Mouse (Mus musculus) stomach, postnatal 0 days (tissue): ENCODE measurements around the gene Adgrf5. TPM values are rescaled to one million over a fixed set of nuclear protein-coding genes. Genes with fewer than 3 reads are reported as not detected.

Experiments
- ATAC-seq: fragments of 200-750 bp; cut with Nextera tagmentation; 2 replicates; pipeline ENCODE4 v1.8.0; 2017; ENCODE audit not compliant: low FRiP score, low TSS enrichment
- DNase-seq: peaks from one replicate; pipeline ENCODE4 v3.0.0-alpha.2; 2016; ENCODE audit warnings: low spot score
- H3K27ac ChIP-seq: fragments of 300-500 bp; sonication (generic); replicated peaks from 2 replicates; pipeline ENCODE4 v1.5.1; 2014; ENCODE audit warnings: mild to moderate bottlenecking, control low read depth
- H3K27me3 ChIP-seq: fragments of 300-500 bp; sonication (generic); 2 replicates; pipeline ENCODE4 v1.6.1; 2014; ENCODE audit warnings: low read length; ENCODE audit not compliant: control insufficient read depth, insufficient read depth
- H3K36me3 ChIP-seq: fragments of 300-500 bp; sonication (generic); 2 replicates; pipeline ENCODE4 v1.6.1; 2014; ENCODE audit warnings: low read length, mixed read lengths; ENCODE audit not compliant: control insufficient read depth, insufficient read depth
- H3K4me1 ChIP-seq: fragments of 300-500 bp; sonication (generic); replicated peaks from 2 replicates; pipeline ENCODE4 v1.6.1; 2014; ENCODE audit warnings: antibody characterized with exemption; ENCODE audit not compliant: control insufficient read depth, insufficient read depth
- H3K4me2 ChIP-seq: fragments of 300-500 bp; sonication (generic); replicated peaks from 2 replicates; pipeline ENCODE4 v1.6.1; 2014; ENCODE audit warnings: low read depth, mild to moderate bottlenecking, control low read depth, moderate library complexity
- H3K4me3 ChIP-seq: fragments of 300-500 bp; sonication (generic); 2 replicates; pipeline ENCODE4 v1.5.1; 2014; ENCODE audit warnings: low read depth, low read length, control low read depth
- H3K9ac ChIP-seq: fragments of 300-500 bp; sonication (generic); 2 replicates; pipeline ENCODE4 v1.6.1; 2014; ENCODE audit warnings: mild to moderate bottlenecking, low read length, control low read depth, mixed read lengths
- H3K9me3 ChIP-seq: fragments of 300-500 bp; sonication (generic); 2 replicates; pipeline ENCODE4 v1.6.1; 2016; ENCODE audit warnings: low read length; ENCODE audit not compliant: control insufficient read depth
- CTCF ChIP-seq: IDR thresholded peaks from 2 replicates; pipeline ENCODE4 v1.5.1; 2016; ENCODE audit warnings: antibody characterized with exemption, low read depth, mild to moderate bottlenecking, moderate library complexity
- EP300 ChIP-seq: optimal IDR thresholded peaks from 2 replicates; pipeline ENCODE3; 2016; ENCODE audit warnings: antibody characterized with exemption
- WGBS: fragments of 180-500 bp; shearing (Covaris S2); extraction: QIAGEN DNeasy Blood & Tissue Kit; methylation state at CpG from one replicate; pipeline ENCODE4 v1.1.7; 2014; 5-methylcytosine and 5-hydroxymethylcytosine counted together
- polyA plus RNA-seq: library from polyadenylated mRNA; unstranded; fragments of >200 nt; fragmentation: Nextera tagmentation; extraction: Ambion mirVana; gene quantifications from 2 replicates; pipeline ENCODE4 v1.2.1, GENCODE M21; 2015

Adgrf5 gene
- polyA plus RNA-seq, 1 experiment from 2014 or later: 3.6 TPM

DNA sequence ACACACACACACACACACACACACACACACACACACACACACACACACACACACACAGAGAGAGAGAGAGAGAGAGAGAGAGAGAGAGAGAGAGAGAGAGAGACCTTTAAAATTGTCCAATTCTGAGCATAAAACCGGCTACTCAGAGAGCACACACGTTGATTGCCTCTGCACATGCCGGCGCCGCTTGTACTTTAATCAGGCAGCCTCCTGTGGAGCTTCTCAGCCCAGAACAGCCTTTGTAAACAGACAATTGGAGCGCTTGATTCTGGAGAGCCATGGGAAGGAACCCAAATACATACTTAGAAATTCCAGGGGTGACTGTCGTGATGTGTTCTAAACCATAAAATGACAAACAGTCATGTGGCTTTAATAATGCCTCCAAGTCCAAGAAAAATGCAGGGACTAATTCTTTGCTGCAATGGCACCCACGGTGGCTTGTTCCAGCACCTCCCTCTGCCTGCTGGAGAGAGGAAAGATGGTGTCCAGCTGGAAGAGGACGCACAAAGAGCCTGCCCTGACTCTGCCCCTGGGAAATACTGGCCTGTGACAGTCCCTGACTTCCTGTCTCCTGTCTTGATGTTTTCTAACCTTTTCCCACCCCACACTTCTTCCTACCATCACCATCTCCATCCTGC lies 2.2 kb upstream of the Adgrf5 start:
- WGBS: 24% methylated on average over 9 of the region's 9 CpGs
- no peak for ATAC-seq

DNA sequence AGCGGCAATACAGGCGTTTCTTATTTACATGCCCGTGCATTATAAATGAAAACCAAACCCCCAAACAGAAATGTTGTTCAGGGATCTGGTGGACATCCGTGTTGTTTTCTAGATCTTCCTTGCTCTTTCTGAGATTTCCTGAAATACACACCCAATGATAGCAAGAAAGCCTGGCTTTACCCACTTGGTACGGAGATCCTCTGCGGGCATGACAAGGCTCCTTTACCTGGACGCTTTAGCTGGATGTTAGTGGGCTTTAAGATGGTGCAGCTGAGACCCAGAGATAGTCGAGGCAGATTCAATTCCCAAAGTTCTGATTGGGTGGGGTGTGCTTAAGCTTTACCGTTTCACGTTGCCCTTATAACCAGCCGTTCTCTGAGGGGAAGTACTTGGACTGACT lies 770 bp downstream of the Adgrf5 start:
- no peak overlapping the region for H3K9ac ChIP-seq
- TF ChIP-seq CTCF (no peak), EP300 (no peak)
- H3K4me1 ChIP-seq: no peaks in the 10 kb centered on the region
- WGBS: 70% methylated on average over 11 of the region's 11 CpGs
- DNase-seq (no peak), ATAC-seq (no peak)
- no peaks in the 10 kb centered on the region for H3K27me3 ChIP-seq
- H3K27ac ChIP-seq: no peak overlapping the region
- H3K9me3 ChIP-seq: no peaks in the 10 kb centered on the region
- no peaks in the 10 kb centered on the region for H3K36me3 ChIP-seq
- peak overlapping the region; percentile 24; the same call in 1 of the 2 replicates for H3K4me3 ChIP-seq
- H3K4me2 ChIP-seq: peak overlapping the region; percentile 14; the same call in 1 of the 2 replicates

More for the DNA sequence above, 2.2 kb upstream of the Adgrf5 start:
- Histone ChIP-seq H3K27ac (no peak overlapping the region), H3K4me1 (no peaks in the 10 kb centered on the region), H3K27me3 (no peaks in the 10 kb centered on the region), H3K4me2 (no peak overlapping the region), H3K9me3 (no peaks in the 10 kb centered on the region), H3K4me3 (no peak overlapping the region), H3K36me3 (no peaks in the 10 kb centered on the region), H3K9ac (no peak overlapping the region)
- DNase-seq: no peak
- TF ChIP-seq CTCF (no peak), EP300 (no peak)

DNA sequence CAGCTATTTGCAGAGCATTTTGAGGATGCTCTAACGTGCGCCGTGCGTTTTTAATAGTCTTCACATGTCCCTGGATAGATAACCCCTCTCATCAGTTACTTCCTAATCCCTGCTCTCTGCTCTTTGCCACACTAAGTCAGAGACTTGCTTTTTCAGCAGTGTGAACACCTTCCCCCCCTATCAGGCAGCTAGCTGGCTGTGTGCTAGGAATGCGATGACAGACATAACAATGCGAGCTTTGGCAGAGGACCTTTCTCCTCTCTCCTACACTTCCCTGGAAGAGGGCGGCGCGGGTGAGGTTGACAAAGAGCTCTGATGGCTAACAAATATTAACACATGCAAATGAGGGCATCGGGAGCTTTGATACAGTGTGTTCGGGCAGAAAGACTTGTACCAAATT lies 2.1 kb downstream of the Adgrf5 start:
- ATAC-seq: no peak
- no peak for TF ChIP-seq EP300
- TF ChIP-seq CTCF: no peak
- 45% methylated on average over 11 of the region's 11 CpGs for WGBS

DNA sequence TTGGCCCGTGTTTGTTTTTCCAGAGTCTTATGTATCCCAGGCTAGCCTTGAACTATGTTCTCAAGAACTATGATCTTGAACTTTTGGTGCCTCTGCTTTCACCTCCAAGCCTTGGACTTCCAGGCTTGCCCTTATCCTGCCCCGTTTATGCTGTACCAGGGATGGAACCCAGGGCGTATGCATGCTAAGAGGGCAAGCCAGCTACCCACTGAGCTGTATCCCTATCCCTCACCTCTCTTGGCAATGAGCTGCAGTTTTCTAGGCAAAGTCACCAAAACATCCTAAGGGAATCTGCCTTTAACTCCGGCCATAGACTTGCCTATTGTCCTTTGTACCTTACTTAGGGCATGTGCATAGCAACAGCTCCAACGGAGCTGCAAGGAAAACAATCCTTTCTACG lies 2.6 kb downstream of the Adgrf5 start:
- H3K4me3 ChIP-seq: no peak overlapping the region
- no peaks in the 10 kb centered on the region for H3K4me1 ChIP-seq
- H3K27me3 ChIP-seq: no peaks in the 10 kb centered on the region
- DNase-seq (no peak), ATAC-seq (no peak)
- WGBS: 58% methylated on average over 6 of the region's 6 CpGs
- TF ChIP-seq EP300 (no peak), CTCF (no peak)
- H3K27ac ChIP-seq: no peak overlapping the region
- no peaks in the 10 kb centered on the region for H3K9me3 ChIP-seq
- H3K36me3 ChIP-seq: no peaks in the 10 kb centered on the region
- H3K9ac ChIP-seq: no peak overlapping the region
- H3K4me2 ChIP-seq: no peak overlapping the region

More for the DNA sequence above, 2.1 kb downstream of the Adgrf5 start:
- Histone ChIP-seq H3K9me3 (no peaks in the 10 kb centered on the region), H3K27ac (no peak overlapping the region), H3K27me3 (no peaks in the 10 kb centered on the region), H3K4me2 (no peak overlapping the region), H3K9ac (no peak overlapping the region), H3K36me3 (no peaks in the 10 kb centered on the region), H3K4me3 (no peak overlapping the region), H3K4me1 (no peaks in the 10 kb centered on the region)
- DNase-seq: no peak

DNA sequence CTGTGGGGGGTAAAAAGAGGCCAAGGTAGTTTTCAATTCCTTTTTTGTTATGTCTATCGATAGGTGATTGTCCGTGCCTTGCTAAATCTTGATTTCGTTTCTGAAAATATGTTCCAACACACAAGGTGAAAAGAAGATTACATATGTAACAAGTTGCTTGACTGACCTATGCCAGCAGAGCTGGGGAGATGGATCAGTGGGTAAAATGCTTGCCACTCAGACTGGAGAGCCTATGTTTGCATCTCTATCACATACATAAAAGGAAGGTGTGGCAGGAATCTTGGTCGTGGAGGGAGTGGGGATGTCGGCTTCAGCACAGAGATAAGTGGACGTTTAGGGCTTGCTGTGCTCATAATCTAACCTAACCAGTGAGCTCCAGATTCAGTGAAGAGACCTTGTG lies 3.7 kb downstream of the Adgrf5 start:
- no peak for ATAC-seq

DNA sequence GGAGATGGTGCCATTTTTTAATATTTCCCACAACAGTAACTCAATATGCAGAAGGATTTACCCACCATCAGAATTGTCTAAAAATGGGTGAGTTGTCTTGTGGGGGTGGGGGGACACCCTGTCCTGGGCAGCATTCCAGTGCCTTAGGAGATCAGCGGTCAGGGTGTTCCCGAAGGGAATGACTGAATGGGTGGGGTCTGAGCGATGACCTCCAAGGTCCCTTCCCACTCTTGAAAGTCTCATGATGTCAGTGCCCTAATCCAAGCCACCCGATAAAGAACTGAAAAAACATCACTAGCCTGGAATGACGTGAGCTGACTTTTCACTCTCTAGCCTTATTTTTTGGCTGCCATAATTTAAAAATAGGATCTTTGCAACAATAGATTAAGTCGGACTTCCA lies 5.0 kb downstream of the Adgrf5 start:
- Histone ChIP-seq H3K4me1 (no peaks in the 10 kb centered on the region), H3K27me3 (no peaks in the 10 kb centered on the region), H3K9ac (no peak overlapping the region), H3K4me3 (no peak overlapping the region), H3K36me3 (no peaks in the 10 kb centered on the region), H3K4me2 (no peak overlapping the region), H3K27ac (no peak overlapping the region), H3K9me3 (no peaks in the 10 kb centered on the region)
- DNase-seq (no peak), ATAC-seq (no peak)
- WGBS: 72% methylated on average over 6 of the region's 6 CpGs
- TF ChIP-seq EP300: no peak
- no peak for TF ChIP-seq CTCF

More for the DNA sequence above, 3.7 kb downstream of the Adgrf5 start:
- no peaks in the 10 kb centered on the region for H3K27me3 ChIP-seq
- no peak overlapping the region for H3K9ac ChIP-seq
- H3K4me1 ChIP-seq: no peaks in the 10 kb centered on the region
- DNase-seq: no peak
- H3K4me2 ChIP-seq: no peak overlapping the region
- no peak overlapping the region for H3K4me3 ChIP-seq
- no peak for TF ChIP-seq CTCF
- TF ChIP-seq EP300: no peak
- no peaks in the 10 kb centered on the region for H3K9me3 ChIP-seq
- no peak overlapping the region for H3K27ac ChIP-seq
- H3K36me3 ChIP-seq: no peaks in the 10 kb centered on the region
- 50% methylated on average over 6 of the region's 6 CpGs for WGBS
